Mouse (Mus musculus): Measurements from ENCODE around the gene Fryl. TPM values are rescaled to one million over a fixed set of nuclear protein-coding genes. Genes with fewer than 3 reads are reported as not detected.

The Fryl gene
- total and polyA plus RNA-seq, 2 experiments from 2014 or later = 17.7 to 53.6 TPM

DNA sequence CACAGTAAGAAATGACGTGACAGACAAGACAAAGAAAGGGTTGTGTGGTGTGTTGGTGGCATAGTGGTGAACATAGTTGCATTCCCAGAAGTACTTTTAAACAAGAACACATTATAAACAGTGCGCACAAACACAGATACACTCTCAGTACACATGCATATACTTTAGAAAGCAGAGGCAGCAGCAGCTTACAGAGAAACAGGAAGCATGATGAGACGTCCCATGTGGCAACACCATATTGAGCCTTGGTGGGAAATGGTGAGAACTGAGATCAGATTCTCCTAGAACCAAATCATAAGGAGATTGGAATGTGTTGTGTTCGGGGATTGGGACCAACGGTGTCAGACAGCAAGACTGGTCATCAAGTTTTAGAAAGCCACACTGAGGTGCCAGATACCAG, 21.2 kb downstream of the Fryl start:
- no peaks in the 10 kb centered on the region for H3K36me3 ChIP-seq (ENCODE audit: insufficient read depth)
- H3K4me1 ChIP-seq (ENCODE audit: insufficient read depth) = 0 out of 2 replicates have a peak, but pooled peaks cover 9% of the 10 kb centered on the region
- no peaks in the 10 kb centered on the region for H3K9me3 ChIP-seq (ENCODE audit: low read length)
- no peaks in the 10 kb centered on the region for H3K27me3 ChIP-seq (ENCODE audit: insufficient read depth, low read length)
- no peak overlapping the region for H3K4me2 ChIP-seq (ENCODE audit: low read depth)
- ATAC-seq = no peak
- WGBS = 73% methylated on average over 5 of the region's 5 CpGs
- no peak overlapping the region for H3K4me3 ChIP-seq (ENCODE audit: low read depth, low read length)
- no peak for TF ChIP-seq CTCF (IDR thresholded peaks at IDR 0.05; ENCODE audit: low read depth)
- DNase-seq = no peak
- no peak overlapping the region for H3K27ac ChIP-seq (ENCODE audit: low read depth, low read length)
- no peak overlapping the region for H3K9ac ChIP-seq

GRCm38 (mm10) chr5:73233018-73233881, 23.2 kb downstream of the Fryl start:
- Histone ChIP-seq H3K4me3 (ENCODE audit: low read depth, low read length) (no peak overlapping the region), H3K9me3 (ENCODE audit: low read length) (no peaks in the 10 kb centered on the region), H3K36me3 (ENCODE audit: insufficient read depth) (no peaks in the 10 kb centered on the region), H3K27ac (ENCODE audit: low read depth, low read length) (peak overlapping the region; percentile 5; the same call in 1 of the 2 replicates), H3K4me2 (ENCODE audit: low read depth) (no peak overlapping the region), H3K9ac (no peak overlapping the region), H3K4me1 (ENCODE audit: insufficient read depth) (0 out of 2 replicates have a peak, but pooled peaks cover 9% of the 10 kb centered on the region), H3K27me3 (ENCODE audit: insufficient read depth, low read length) (no peaks in the 10 kb centered on the region)
- ATAC-seq (0 out of 2 replicates have a peak, but pooled peaks have one; percentile 23), DNase-seq (no peak)
- WGBS = 66% methylated on average over 17 of the region's 17 CpGs
- no peak for TF ChIP-seq CTCF (IDR thresholded peaks at IDR 0.05; ENCODE audit: low read depth)

DNA sequence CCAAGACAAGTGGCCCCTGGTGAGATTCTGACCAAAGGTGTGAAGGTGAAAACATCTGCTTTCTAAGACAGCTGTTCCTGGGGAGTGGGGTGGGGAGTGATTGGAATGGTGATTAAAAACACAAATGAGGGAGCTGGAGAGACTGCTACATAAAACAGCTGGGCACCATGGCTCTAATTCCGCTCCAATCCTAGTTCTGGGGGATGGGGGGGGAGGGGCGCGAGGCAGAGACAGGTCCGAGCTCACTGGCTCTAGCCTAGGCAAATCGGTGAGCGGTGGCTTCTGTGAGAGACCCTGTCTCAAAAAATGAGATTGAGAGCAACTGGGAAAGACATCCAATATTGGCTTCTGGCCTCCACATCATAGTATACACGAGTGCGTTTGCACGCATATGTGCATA, 24.2 kb downstream of the Fryl start:
- DNase-seq = no peak
- Histone ChIP-seq H3K27ac (ENCODE audit: low read depth, low read length) (no peak overlapping the region), H3K4me3 (ENCODE audit: low read depth, low read length) (no peak overlapping the region), H3K9ac (no peak overlapping the region), H3K36me3 (ENCODE audit: insufficient read depth) (no peaks in the 10 kb centered on the region), H3K27me3 (ENCODE audit: insufficient read depth, low read length) (no peaks in the 10 kb centered on the region), H3K4me2 (ENCODE audit: low read depth) (no peak overlapping the region), H3K9me3 (ENCODE audit: low read length) (no peaks in the 10 kb centered on the region), H3K4me1 (ENCODE audit: insufficient read depth) (0 out of 2 replicates have a peak, but pooled peaks cover 9% of the 10 kb centered on the region)
- ATAC-seq = no peak
- no peak for TF ChIP-seq CTCF (IDR thresholded peaks at IDR 0.05; ENCODE audit: low read depth)
- WGBS = 34% methylated on average over 9 of the region's 9 CpGs

DNA sequence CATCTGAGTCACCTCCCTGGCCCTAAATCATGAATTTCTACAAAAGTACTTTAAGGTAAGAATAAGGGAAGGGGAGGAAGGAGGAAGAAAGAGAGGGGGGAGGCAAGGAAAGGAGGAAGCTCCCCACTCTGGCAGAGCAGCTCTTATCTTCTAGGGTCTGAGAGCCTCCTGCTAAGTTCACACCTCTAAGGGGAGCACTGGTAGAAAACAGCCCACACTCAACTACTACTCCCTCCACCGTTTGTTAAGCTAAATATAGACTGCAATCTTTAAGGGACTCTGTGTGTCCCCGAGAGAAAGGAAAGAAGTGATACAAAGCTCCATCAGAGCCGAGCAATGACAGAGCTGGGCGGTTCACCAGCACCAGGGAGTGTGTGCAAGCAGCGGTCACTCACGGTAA, 24.6 kb downstream of the Fryl start:
- ATAC-seq (no peak), DNase-seq (no peak)
- no peak for TF ChIP-seq CTCF (IDR thresholded peaks at IDR 0.05; ENCODE audit: low read depth)
- H3K9me3 ChIP-seq (ENCODE audit: low read length) = no peaks in the 10 kb centered on the region
- no peaks in the 10 kb centered on the region for H3K27me3 ChIP-seq (ENCODE audit: insufficient read depth, low read length)
- no peak overlapping the region for H3K27ac ChIP-seq (ENCODE audit: low read depth, low read length)
- no peaks in the 10 kb centered on the region for H3K36me3 ChIP-seq (ENCODE audit: insufficient read depth)
- 0 out of 2 replicates have a peak, but pooled peaks cover 7% of the 10 kb centered on the region for H3K4me1 ChIP-seq (ENCODE audit: insufficient read depth)
- no peak overlapping the region for H3K4me3 ChIP-seq (ENCODE audit: low read depth, low read length)
- H3K9ac ChIP-seq = no peak overlapping the region
- 21% methylated on average over 6 of the region's 6 CpGs for WGBS
- no peak overlapping the region for H3K4me2 ChIP-seq (ENCODE audit: low read depth)

DNA sequence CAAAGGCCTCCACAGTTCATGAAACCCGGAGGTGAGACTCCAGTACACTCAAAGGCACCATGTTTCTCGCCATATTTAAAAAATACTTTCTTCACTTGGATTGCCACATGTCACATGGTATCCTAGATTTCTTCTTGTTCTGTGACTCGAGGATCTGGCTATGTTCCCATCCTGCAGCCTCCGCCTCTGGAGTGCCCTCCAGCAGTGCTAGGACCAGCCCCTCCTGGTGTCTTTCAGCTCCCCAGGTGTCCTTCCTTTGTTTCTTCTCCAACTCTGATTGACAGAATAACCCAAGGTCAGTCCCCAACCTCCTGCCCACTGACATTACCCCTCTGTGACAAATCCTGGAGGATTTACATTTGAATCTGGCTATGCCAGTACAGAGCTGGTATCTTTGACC, 26.2 kb downstream of the Fryl start:
- Histone ChIP-seq H3K9ac (no peak overlapping the region), H3K4me3 (ENCODE audit: low read depth, low read length) (no peak overlapping the region), H3K4me1 (ENCODE audit: insufficient read depth) (0 out of 2 replicates have a peak, but pooled peaks cover 5% of the 10 kb centered on the region), H3K36me3 (ENCODE audit: insufficient read depth) (no peaks in the 10 kb centered on the region), H3K27me3 (ENCODE audit: insufficient read depth, low read length) (no peaks in the 10 kb centered on the region), H3K4me2 (ENCODE audit: low read depth) (no peak overlapping the region), H3K27ac (ENCODE audit: low read depth, low read length) (no peak overlapping the region), H3K9me3 (ENCODE audit: low read length) (no peaks in the 10 kb centered on the region)
- DNase-seq (no peak), ATAC-seq (no peak)
- 47% methylated on average over 4 of the region's 4 CpGs for WGBS
- TF ChIP-seq CTCF (IDR thresholded peaks at IDR 0.05; ENCODE audit: low read depth) = no peak

DNA sequence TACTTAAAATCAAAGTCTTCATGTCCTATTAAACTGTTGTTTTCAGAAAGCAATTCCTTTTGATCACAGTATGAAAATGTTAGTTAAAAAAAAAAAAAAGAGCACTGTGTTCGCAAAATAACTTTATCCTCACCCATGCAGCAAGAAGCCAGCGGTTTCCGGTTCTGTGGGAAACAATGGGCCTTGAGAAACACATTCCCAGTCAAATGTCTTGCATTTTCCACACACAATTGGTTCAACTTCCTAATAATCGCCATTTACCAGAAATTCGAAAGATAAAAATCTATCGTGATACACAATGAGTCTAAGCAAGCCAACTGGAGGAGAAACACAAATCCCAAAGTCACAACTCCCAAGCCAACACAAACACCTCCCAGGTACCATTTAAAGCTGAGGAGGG, 27.0 kb downstream of the Fryl start:
- WGBS = 83% methylated on average over 6 of the region's 6 CpGs
- H3K4me2 ChIP-seq (ENCODE audit: low read depth) = no peak overlapping the region
- no peaks in the 10 kb centered on the region for H3K36me3 ChIP-seq (ENCODE audit: insufficient read depth)
- H3K4me3 ChIP-seq (ENCODE audit: low read depth, low read length) = no peak overlapping the region
- ATAC-seq = no peak
- 0 out of 2 replicates have a peak, but pooled peaks cover 5% of the 10 kb centered on the region for H3K4me1 ChIP-seq (ENCODE audit: insufficient read depth)
- no peaks in the 10 kb centered on the region for H3K9me3 ChIP-seq (ENCODE audit: low read length)
- H3K27ac ChIP-seq (ENCODE audit: low read depth, low read length) = no peak overlapping the region
- no peak overlapping the region for H3K9ac ChIP-seq
- DNase-seq = no peak
- no peak for TF ChIP-seq CTCF (IDR thresholded peaks at IDR 0.05; ENCODE audit: low read depth)
- H3K27me3 ChIP-seq (ENCODE audit: insufficient read depth, low read length) = no peaks in the 10 kb centered on the region

GRCm38 (mm10) chr5:73228291-73229049, 27.9 kb downstream of the Fryl start:
- no peak overlapping the region for H3K27ac ChIP-seq (ENCODE audit: low read depth, low read length)

More at GRCm38 (mm10) chr5:73228291-73229049, 27.9 kb downstream of the Fryl start:
- Histone ChIP-seq H3K27me3 (ENCODE audit: insufficient read depth, low read length) (no peaks in the 10 kb centered on the region), H3K4me3 (ENCODE audit: low read depth, low read length) (no peak overlapping the region), H3K9me3 (ENCODE audit: low read length) (no peaks in the 10 kb centered on the region), H3K4me1 (ENCODE audit: insufficient read depth) (0 out of 2 replicates have a peak, but pooled peaks cover 5% of the 10 kb centered on the region), H3K4me2 (ENCODE audit: low read depth) (no peak overlapping the region), H3K36me3 (ENCODE audit: insufficient read depth) (no peaks in the 10 kb centered on the region), H3K9ac (no peak overlapping the region)
- TF ChIP-seq CTCF (IDR thresholded peaks at IDR 0.05; ENCODE audit: low read depth) = no peak
- DNase-seq (no peak), ATAC-seq (no peak)
- 63% methylated on average over 12 of the region's 12 CpGs for WGBS
